Mouse (Mus musculus) liver, embryonic 16.5 days (tissue): ENCODE measurements around the gene Itga3. TPM values are rescaled to one million over a fixed set of nuclear protein-coding genes. Genes with fewer than 3 reads are reported as not detected.
A peak's percentile ranks its signal among the peaks of the same experiment; 100 is the strongest.

Source experiments
- ATAC-seq: fragments of 200-750 bp; cut with Nextera tagmentation; 2 replicates; pipeline ENCODE4 v1.8.0; 2017; ENCODE audit warnings: low read depth, mild to moderate bottlenecking, moderate number of reproducible peaks, moderate library complexity
- H3K27ac ChIP-seq: fragments of 300-500 bp; sonication (generic); 2 replicates; pipeline ENCODE4 v1.5.1; 2014; ENCODE audit warnings: mild to moderate bottlenecking, low read length
- H3K27me3 ChIP-seq: fragments of 300-500 bp; sonication (generic); 2 replicates; pipeline ENCODE4 v1.6.1; 2014; ENCODE audit warnings: low read depth, low read length, mixed read lengths; ENCODE audit not compliant: control insufficient read depth, insufficient read depth
- H3K36me3 ChIP-seq: fragments of 300-500 bp; sonication (generic); 2 replicates; pipeline ENCODE4 v1.6.1; 2014; ENCODE audit warnings: mild to moderate bottlenecking; ENCODE audit not compliant: control insufficient read depth, insufficient read depth
- H3K4me1 ChIP-seq: fragments of 300-500 bp; sonication (generic); 2 replicates; pipeline ENCODE4 v1.6.1; 2014; ENCODE audit warnings: low read depth, low read length, mixed read lengths; ENCODE audit not compliant: control insufficient read depth
- H3K4me2 ChIP-seq: fragments of 300-500 bp; sonication (generic); 2 replicates; pipeline ENCODE4 v1.6.1; 2014; ENCODE audit warnings: low read depth, low read length, mixed read lengths
- H3K4me3 ChIP-seq: fragments of 300-500 bp; sonication (generic); 2 replicates; pipeline ENCODE4 v1.5.1; 2014; ENCODE audit warnings: low read depth, mild to moderate bottlenecking, low read length
- H3K9ac ChIP-seq: fragments of 300-500 bp; sonication (generic); 2 replicates; pipeline ENCODE4 v1.6.1; 2014; ENCODE audit warnings: low read depth, low read length
- H3K9me3 ChIP-seq: fragments of 300-500 bp; sonication (generic); replicated peaks from 2 replicates; pipeline ENCODE4 v1.6.1; 2016; ENCODE audit warnings: low read length; ENCODE audit not compliant: control insufficient read depth
- WGBS: fragments of 180-500 bp; shearing (Covaris S2); extraction: QIAGEN DNeasy Blood & Tissue Kit; methylation state at CpG from one replicate; pipeline ENCODE4 v1.1.7; 2014; ENCODE audit not compliant: insufficient replicate concordance; 5-methylcytosine and 5-hydroxymethylcytosine counted together
- polyA plus RNA-seq: library from polyadenylated mRNA; unstranded; fragments of >200 nt; fragmentation: Nextera tagmentation; extraction: Ambion mirVana; gene quantifications from 2 replicates; pipeline ENCODE4 v1.2.1, GENCODE M21; 2015

Itga3 gene
- polyA plus RNA-seq, 1 experiment from 2014 or later: 2.2 TPM

- no peak for ATAC-seq
- H3K36me3 ChIP-seq: no peaks in the 10 kb centered on the region
- 53% methylated on average over 7 of the region's 7 CpGs for WGBS
- no peak overlapping the region for H3K4me2 ChIP-seq
- no peaks in the 10 kb centered on the region for H3K9me3 ChIP-seq
- no peak overlapping the region for H3K9ac ChIP-seq
- peaks cover 15% of the 10 kb centered on the region for H3K27me3 ChIP-seq
- no peak overlapping the region for H3K27ac ChIP-seq
- H3K4me3 ChIP-seq: no peak overlapping the region
- H3K4me1 ChIP-seq: no peaks in the 10 kb centered on the region; the same call in 1 of the 2 replicates
These were observed 33.5 kb upstream of the Itga3 start for GRCm38 (mm10) chr11:95110081-95110480.

- Histone ChIP-seq H3K36me3 (no peaks in the 10 kb centered on the region), H3K4me2 (no peak overlapping the region), H3K27ac (no peak overlapping the region), H3K9me3 (no peaks in the 10 kb centered on the region), H3K4me1 (no peaks in the 10 kb centered on the region; the same call in 1 of the 2 replicates), H3K27me3 (peaks cover 15% of the 10 kb centered on the region), H3K9ac (no peak overlapping the region), H3K4me3 (no peak overlapping the region)
- ATAC-seq: no peak
- WGBS: 65% methylated on average over 2 of the region's 2 CpGs
These were observed 32.4 kb upstream of the Itga3 start for GRCm38 (mm10) chr11:95109000-95109399.

- whole genome bisulfite sequencing: 25% methylated on average over 23 of the region's 23 CpGs
- Histone ChIP-seq H3K4me3 (no peak overlapping the region), H3K9ac (no peak overlapping the region), H3K27ac (no peak overlapping the region), H3K4me2 (no peak overlapping the region), H3K36me3 (no peaks in the 10 kb centered on the region), H3K9me3 (no peaks in the 10 kb centered on the region), H3K4me1 (no peaks in the 10 kb centered on the region; the same call in 1 of the 2 replicates), H3K27me3 (peaks cover 17% of the 10 kb centered on the region)
- ATAC-seq: no peak
These were observed 30.0 kb upstream of the Itga3 start for GRCm38 (mm10) chr11:95106440-95107236.

- no peak for ATAC-seq
- Histone ChIP-seq H3K9me3 (no peaks in the 10 kb centered on the region), H3K27ac (no peak overlapping the region), H3K27me3 (peaks cover 17% of the 10 kb centered on the region), H3K36me3 (no peaks in the 10 kb centered on the region), H3K4me3 (no peak overlapping the region), H3K4me1 (no peaks in the 10 kb centered on the region; the same call in 1 of the 2 replicates), H3K4me2 (peak overlapping the region; percentile 15; the same call in 1 of the 2 replicates), H3K9ac (no peak overlapping the region)
- under 1% methylated on average over 25 of the region's 25 CpGs for WGBS
These were observed 28.8 kb upstream of the Itga3 start for GRCm38 (mm10) chr11:95105274-95105874.

- H3K36me3 ChIP-seq: no peaks in the 10 kb centered on the region
- no peaks in the 10 kb centered on the region for H3K9me3 ChIP-seq
- no peak overlapping the region for H3K4me2 ChIP-seq
- no peak for ATAC-seq
- no peak overlapping the region for H3K27ac ChIP-seq
- H3K27me3 ChIP-seq: peaks cover 17% of the 10 kb centered on the region
- WGBS: 10% methylated on average over 6 of the region's 6 CpGs
- H3K4me1 ChIP-seq: no peaks in the 10 kb centered on the region; the same call in 1 of the 2 replicates
- H3K4me3 ChIP-seq: no peak overlapping the region
- no peak overlapping the region for H3K9ac ChIP-seq
These were observed 27.7 kb upstream of the Itga3 start for GRCm38 (mm10) chr11:95104266-95104665.

- 69% methylated on average over 19 of the region's 19 CpGs for WGBS
- no peaks in the 10 kb centered on the region; the same call in 1 of the 2 replicates for H3K4me1 ChIP-seq
- ATAC-seq: no peak
- H3K9me3 ChIP-seq: no peaks in the 10 kb centered on the region
- no peak overlapping the region for H3K4me3 ChIP-seq
- peaks cover 17% of the 10 kb centered on the region for H3K27me3 ChIP-seq
- H3K4me2 ChIP-seq: no peak overlapping the region
- H3K36me3 ChIP-seq: no peaks in the 10 kb centered on the region
- H3K9ac ChIP-seq: no peak overlapping the region
- no peak overlapping the region for H3K27ac ChIP-seq
These were observed 25.7 kb upstream of the Itga3 start for GRCm38 (mm10) chr11:95102161-95102904.

GRCm38 (mm10) chr11:95101071-95101788 lies 24.6 kb upstream of the Itga3 start:
- peaks cover 12% of the 10 kb centered on the region for H3K27me3 ChIP-seq
- no peak overlapping the region for H3K4me2 ChIP-seq
- H3K4me1 ChIP-seq: peaks cover 2% of the 10 kb centered on the region; the same call in 1 of the 2 replicates
- H3K36me3 ChIP-seq: no peaks in the 10 kb centered on the region
- H3K27ac ChIP-seq: no peak overlapping the region
- no peak overlapping the region for H3K4me3 ChIP-seq
- ATAC-seq: no peak
- no peaks in the 10 kb centered on the region for H3K9me3 ChIP-seq
- 14% methylated on average over 16 of the region's 16 CpGs for WGBS
- H3K9ac ChIP-seq: no peak overlapping the region

- H3K27me3 ChIP-seq: peaks cover 3% of the 10 kb centered on the region
These were observed 23.8 kb upstream of the Itga3 start for GRCm38 (mm10) chr11:95100393-95100792.

More at GRCm38 (mm10) chr11:95100393-95100792, 23.8 kb upstream of the Itga3 start:
- Histone ChIP-seq H3K4me1 (peaks cover 2% of the 10 kb centered on the region; the same call in 1 of the 2 replicates), H3K27ac (no peak overlapping the region), H3K9me3 (no peaks in the 10 kb centered on the region), H3K36me3 (no peaks in the 10 kb centered on the region), H3K9ac (no peak overlapping the region), H3K4me3 (no peak overlapping the region), H3K4me2 (no peak overlapping the region)
- ATAC-seq: no peak
- WGBS: 37% methylated on average over 3 of the region's 3 CpGs
